Mouse (Mus musculus): ENCODE data around the gene Tbx5.

DNA sequence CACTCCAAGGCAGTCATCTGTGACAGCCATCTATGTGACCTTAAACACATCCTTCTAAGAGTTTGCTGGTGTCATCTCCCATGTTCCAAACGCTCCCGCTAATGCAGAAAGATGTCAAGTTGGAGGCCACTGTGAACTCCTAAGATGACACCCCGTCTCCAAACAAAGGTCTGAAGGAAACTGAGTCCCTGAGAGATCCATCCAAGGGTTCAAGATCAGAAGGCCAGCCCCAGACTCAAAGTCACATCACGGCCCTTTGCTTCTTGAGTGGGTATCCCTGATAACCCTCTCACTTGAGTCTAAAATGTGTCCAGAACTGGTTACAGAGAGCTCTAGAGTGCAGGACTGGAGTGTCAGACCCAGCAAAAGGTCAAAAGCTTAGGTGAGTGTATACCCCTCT, 34.2 kb upstream of the Tbx5 start:
- TF ChIP-seq POLR2A (IDR thresholded peaks at IDR 0.05; ENCODE audit: extremely low read depth, insufficient read depth, low read length) (no peak), CTCF (IDR thresholded peaks at IDR 0.05; ENCODE audit: low read depth, low read length) (no peak)
